7 mouse cellular contexts compared by ENCODE assay signal in the genomic region with DNA sequence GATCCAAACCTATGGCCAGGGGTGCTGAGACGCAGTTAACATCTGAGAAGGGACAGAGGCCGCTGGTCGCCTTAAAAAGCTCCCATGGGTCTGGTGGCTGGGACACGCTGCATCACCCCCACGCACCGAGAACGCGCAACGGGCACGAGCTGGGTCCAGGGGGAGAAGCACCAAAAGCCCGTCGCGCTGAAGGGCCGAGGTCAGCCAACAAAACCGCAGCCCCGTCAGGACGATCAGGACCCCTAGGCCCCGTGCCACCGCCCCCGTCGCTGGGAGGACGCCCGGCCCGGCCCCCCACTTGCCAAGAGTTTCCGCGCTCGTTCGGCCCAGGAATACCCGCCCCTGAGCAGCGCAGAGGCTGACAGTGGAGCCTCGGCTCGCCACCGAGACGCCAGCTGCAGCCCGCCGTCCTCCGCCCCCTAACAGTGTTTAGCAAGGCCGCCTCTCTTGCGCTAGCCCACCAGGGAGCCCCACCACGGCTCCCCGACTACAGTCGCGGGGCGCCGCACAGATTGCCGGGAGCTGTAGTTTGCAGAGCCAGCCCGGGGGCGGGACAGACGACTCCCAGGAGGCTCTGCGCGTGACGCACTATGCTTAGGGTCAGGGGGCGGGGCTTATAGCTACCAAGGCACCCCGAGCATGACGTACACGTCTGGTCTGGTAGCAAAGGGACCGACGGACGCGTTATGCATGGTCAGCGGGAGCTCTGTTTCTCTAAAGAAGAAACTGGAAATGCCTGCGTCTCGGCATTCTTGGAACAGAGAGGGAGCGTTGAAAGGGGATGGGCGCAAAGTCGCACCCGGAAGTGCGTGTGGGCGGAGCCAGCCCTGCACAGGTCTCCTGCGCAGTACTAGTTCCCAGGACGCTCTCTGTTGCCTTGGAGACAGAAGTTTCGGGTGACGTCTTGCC. TPM values are rescaled to one million over a fixed set of nuclear protein-coding genes. Genes with fewer than 3 reads are reported as not detected.
A peak's percentile ranks its signal among the peaks of the same experiment; 100 is the strongest.
DNase-seq lines count a peak whose midpoint lies in the region; ATAC-seq lines count a peak whose summit lies in the region.

A gene (minus strand): TSS at position 510 of the 909 bp plus-strand sequence.

- peak within 1 kb of the TSS; percentile 89 for H3K4me2 ChIP-seq in intestine, embryonic 16.5 days (ENCODE audit: low read depth, low read length)
- peak within 1 kb of the TSS; percentile 84 for H3K4me2 ChIP-seq in midbrain, embryonic 11.5 days

- intact Hi-C loops in left cerebral cortex, postnatal 36 days (cut with DNase I): loop anchor here (1.0 to 5.0 kb wide), 4 partner anchors 25 to 93 kb away; a partner anchor contains a TSS

- H3K27me3 ChIP-seq in intestine, embryonic 16.5 days (replicated peaks; ENCODE audit: control insufficient read depth, insufficient read depth, low read length): no peaks in the 10 kb centered on the region
- no peaks in the 10 kb centered on the region for H3K27me3 ChIP-seq in midbrain, embryonic 11.5 days (ENCODE audit: control insufficient read depth, insufficient read depth, low read length)

- peaks cover 17% of the 10 kb centered on the region for H3K4me1 ChIP-seq in intestine, embryonic 16.5 days (ENCODE audit: control insufficient read depth, insufficient read depth, low read length)
- H3K4me1 ChIP-seq in midbrain, embryonic 11.5 days (ENCODE audit: control insufficient read depth, insufficient read depth, low read length): peaks cover 6% of the 10 kb centered on the region; the same call in 1 of the 2 replicates

- peak; percentile 98 for ATAC-seq in intestine, embryonic 16.5 days
- peak; percentile 99 for ATAC-seq in midbrain, embryonic 11.5 days (ENCODE audit: low FRiP score)

- H3K27ac ChIP-seq in intestine, embryonic 16.5 days (ENCODE audit: low read length): peak within 1 kb of the TSS; percentile 69
- H3K27ac ChIP-seq in midbrain, embryonic 11.5 days (ENCODE audit: low read depth, low read length): peak within 1 kb of the TSS; percentile 55; the same call in 1 of the 2 replicates

- no peaks in the 10 kb centered on the region for H3K9me3 ChIP-seq in intestine, embryonic 16.5 days (ENCODE audit: control insufficient read depth, low read length)
- no peaks in the 10 kb centered on the region for H3K9me3 ChIP-seq in midbrain, embryonic 11.5 days (ENCODE audit: control insufficient read depth, low read length)

- H3K36me3 ChIP-seq in intestine, embryonic 16.5 days (ENCODE audit: control insufficient read depth, insufficient read depth, low read length): no peaks in the 10 kb centered on the region
- H3K36me3 ChIP-seq in midbrain, embryonic 11.5 days (ENCODE audit: control insufficient read depth, insufficient read depth, low read length): no peaks in the 10 kb centered on the region

- under 1% methylated on average over 73 of the region's 73 CpGs for WGBS in intestine, embryonic 16.5 days
- 1% methylated on average over 73 of the region's 73 CpGs for WGBS in midbrain, embryonic 11.5 days

- peak within 1 kb of the TSS; percentile 89 for H3K4me3 ChIP-seq in intestine, embryonic 16.5 days (ENCODE audit: low read length)
- H3K4me3 ChIP-seq in midbrain, embryonic 11.5 days (ENCODE audit: low read depth, low read length): peak within 1 kb of the TSS; percentile 79

- peak within 1 kb of the TSS; percentile 84 for H3K9ac ChIP-seq in intestine, embryonic 16.5 days (ENCODE audit: low read depth, low read length)
- peak within 1 kb of the TSS; percentile 78 for H3K9ac ChIP-seq in midbrain, embryonic 11.5 days (ENCODE audit: low read length)

- DNase-seq in adrenal gland, adult 8-10 months: peak; percentile 94
- peak; percentile 97 for DNase-seq in embryo, embryonic 9.5 days (ENCODE audit: extremely low spot score)
- DNase-seq in gastrocnemius, postnatal 4 days (ENCODE audit: low spot score in 2 of 2): peak; percentile 90 to 98
- peak; percentile 97 to 98 for DNase-seq in left cerebral cortex, postnatal 36 days (ENCODE audit: low spot score in 2 of 2)
- DNase-seq in midbrain, embryonic 11.5 days (ENCODE audit: low spot score, missing footprints): peak; percentile 99
- DNase-seq in skeletal muscle tissue, adult 2 months (ENCODE audit: low read depth, low spot score): peak; percentile 90

RNA-seq across cellular contexts. Expression of the gene that starts here (rescaled TPM):
- total RNA-seq in adrenal gland, adult 8-10 months (2022): 10 to 100 TPM; 53.5 to 74.5 (median 61.5) TPM
- 10 to 100 TPM; 25.9 to 27.1 TPM for total RNA-seq in gastrocnemius, postnatal 4 days (2021)
- 18.6 and 18.7 TPM in 2 replicates for polyA plus RNA-seq in intestine, embryonic 16.5 days (2015; fragmentation: Nextera tagmentation; extraction: Ambion mirVana)
- total RNA-seq in left cerebral cortex, postnatal 36 days (2021): 100 to 1,000 TPM; 113 to 122 TPM
- polyA plus RNA-seq in midbrain, embryonic 11.5 days (2014; fragmentation: Nextera tagmentation; extraction: Ambion mirVana): 11.8 and 12.8 TPM in 2 replicates

Comparison
In these comparisons a context has a peak if more than half of its experiments do, and no peak if none do; other contexts are left out.
1. Peak in every context shown above with its lines: DNase-seq, ATAC-seq, H3K4me3 ChIP-seq and H3K27ac ChIP-seq.